Comparison of ENCODE assay signal across 20 mouse cellular contexts in genomic region chr10:123055205-123056000, GRCm38 (mm10). TPM values are rescaled to one million over a fixed set of nuclear protein-coding genes. Genes with fewer than 3 reads are reported as not detected.
DNase-seq lines count a peak whose midpoint lies in the region; ATAC-seq and TF ChIP-seq lines count a peak whose summit lies in the region.
"Had no signal": no experiment of that assay in that cellular context is flagged by ENCODE, and none has a peak within 500 bp of the region (broad histone marks: within the 10 kb centered on the region; RNA-seq: fewer than 3 reads in every experiment).

No protein-coding gene starts in this region.

- no peak overlapping the region for H3K4me2 ChIP-seq in heart, embryonic 15.5 days
- H3K4me2 ChIP-seq in midbrain, embryonic 11.5 days, result no peak overlapping the region
- no peak overlapping the region for H3K4me2 ChIP-seq in midbrain, embryonic 13.5 days (replicated peaks)
- H3K4me2 ChIP-seq: embryonic facial prominence, embryonic 12.5 days; forebrain, embryonic 12.5 days; stomach, embryonic 15.5 days had no signal

- peaks cover 33% of the 10 kb centered on the region for H3K4me1 ChIP-seq in heart, embryonic 15.5 days (replicated peaks)
- H3K4me1 ChIP-seq in heart, adult 2 months (ENCODE audit: control insufficient read depth, insufficient read depth, low read length), result peaks cover 7% of the 10 kb centered on the region
- no peaks in the 10 kb centered on the region for H3K4me1 ChIP-seq in midbrain, embryonic 11.5 days (ENCODE audit: control insufficient read depth, insufficient read depth, low read length)
- H3K4me1 ChIP-seq in midbrain, embryonic 13.5 days (replicated peaks), result no peaks in the 10 kb centered on the region
- H3K4me1 ChIP-seq: embryonic facial prominence, embryonic 12.5 days; forebrain, embryonic 12.5 days; stomach, embryonic 15.5 days had no signal

- 53% methylated on average over 9 of the region's 9 CpGs for WGBS in heart, embryonic 15.5 days
- WGBS in heart, adult 2 months, result 63% methylated on average over 9 of the region's 9 CpGs
- 92% methylated on average over 9 of the region's 9 CpGs for WGBS in midbrain, embryonic 11.5 days
- 89% methylated on average over 9 of the region's 9 CpGs for WGBS in midbrain, embryonic 13.5 days

- no peaks in the 10 kb centered on the region for H3K27me3 ChIP-seq in heart, embryonic 15.5 days
- no peaks in the 10 kb centered on the region for H3K27me3 ChIP-seq in heart, adult 2 months (ENCODE audit: control insufficient read depth, insufficient read depth, low read length)
- H3K27me3 ChIP-seq in midbrain, embryonic 11.5 days (ENCODE audit: control insufficient read depth, insufficient read depth, low read length), result no peaks in the 10 kb centered on the region
- no peaks in the 10 kb centered on the region for H3K27me3 ChIP-seq in midbrain, embryonic 13.5 days
- H3K27me3 ChIP-seq: embryonic facial prominence, embryonic 12.5 days; forebrain, embryonic 12.5 days; stomach, embryonic 15.5 days had no signal

- TF ChIP-seq CTCF in heart, adult 2 months (IDR thresholded peaks at IDR 0.05), result no peak

- TF ChIP-seq EP300 in heart, adult 2 months (IDR thresholded peaks at IDR 0.05; ENCODE audit: insufficient read depth, low read depth, low read length), result no peak

- no peak overlapping the region for H3K9ac ChIP-seq in heart, embryonic 15.5 days
- H3K9ac ChIP-seq in heart, adult 2 months (ENCODE audit: low read depth, low read length), result no peak overlapping the region
- no peak overlapping the region for H3K9ac ChIP-seq in midbrain, embryonic 11.5 days (ENCODE audit: low read length)
- no peak overlapping the region for H3K9ac ChIP-seq in midbrain, embryonic 13.5 days (replicated peaks)
- H3K9ac ChIP-seq: embryonic facial prominence, embryonic 12.5 days; forebrain, embryonic 12.5 days; stomach, embryonic 15.5 days had no signal

- no peak for TF ChIP-seq POLR2A in heart, adult 2 months (IDR thresholded peaks at IDR 0.05; ENCODE audit: insufficient read depth, low read depth, low read length)

- H3K9me3 ChIP-seq in heart, embryonic 15.5 days (replicated peaks), result no peaks in the 10 kb centered on the region
- H3K9me3 ChIP-seq in midbrain, embryonic 11.5 days (ENCODE audit: control insufficient read depth, low read length), result no peaks in the 10 kb centered on the region
- no peaks in the 10 kb centered on the region for H3K9me3 ChIP-seq in midbrain, embryonic 13.5 days
- H3K9me3 ChIP-seq: embryonic facial prominence, embryonic 12.5 days; forebrain, embryonic 12.5 days; stomach, embryonic 15.5 days had no signal

- H3K4me3 ChIP-seq in heart, embryonic 15.5 days, result no peak overlapping the region
- H3K4me3 ChIP-seq in heart, adult 2 months, result no peak overlapping the region
- no peak overlapping the region for H3K4me3 ChIP-seq in midbrain, embryonic 11.5 days (ENCODE audit: low read depth, low read length)
- no peak overlapping the region for H3K4me3 ChIP-seq in midbrain, embryonic 13.5 days (replicated peaks)
- H3K4me3 ChIP-seq: embryonic facial prominence, embryonic 12.5 days; forebrain, embryonic 12.5 days; stomach, embryonic 15.5 days had no signal

- peak; percentile 62 for ATAC-seq in frontal cortex, adult (ENCODE audit: low TSS enrichment)
- no peak for ATAC-seq in heart, embryonic 15.5 days (replicated peaks; ENCODE audit: insufficient number of reproducible peaks, insufficient read depth, low FRiP score, low read depth)
- no peak for ATAC-seq in midbrain, embryonic 11.5 days (ENCODE audit: low FRiP score)
- ATAC-seq in midbrain, embryonic 13.5 days, result no peak
- ATAC-seq: hindbrain, postnatal 0 days; intestine, embryonic 16.5 days had no signal

- intact Hi-C loops in heart, adult 2 months (cut with DNase I), result no loop called here
- intact Hi-C loops in left cerebral cortex, postnatal 25 days (cut with DNase I), result loop anchor here (5.0 kb wide), 1 partner anchor 37 kb away; no protein-coding TSS in a partner anchor
- intact Hi-C loops in left cerebral cortex, postnatal 36 days (cut with DNase I), result no loop called here

- no peak for DNase-seq in frontal cortex, postnatal 10 days (ENCODE audit: low spot score in 2 of 2)
- no peak for DNase-seq in heart, adult 2 months
- peak; percentile 28 to 30 for DNase-seq in left cerebral cortex, postnatal 25 days (ENCODE audit: low spot score in 2 of 2)
- DNase-seq in left cerebral cortex, postnatal 36 days (ENCODE audit: low spot score in 2 of 2), result no peak
- DNase-seq in midbrain, embryonic 11.5 days (ENCODE audit: low spot score, missing footprints), result peak; percentile 47
- DNase-seq: adrenal gland, postnatal 10 days; cerebellum, adult 2 months; cerebellum, postnatal 25 days; kidney, adult 9 months; kidney, postnatal 14 days; midbrain, embryonic 14.5 days; thymus, postnatal 25 days had no signal

- peaks cover 11% of the 10 kb centered on the region; the same call in 1 of the 2 replicates for H3K36me3 ChIP-seq in heart, embryonic 15.5 days
- peaks cover 4% of the 10 kb centered on the region for H3K36me3 ChIP-seq in heart, adult 2 months (ENCODE audit: control insufficient read depth, insufficient read depth, low read length)
- no peaks in the 10 kb centered on the region for H3K36me3 ChIP-seq in midbrain, embryonic 11.5 days (ENCODE audit: control insufficient read depth, insufficient read depth, low read length)
- peaks cover 15% of the 10 kb centered on the region for H3K36me3 ChIP-seq in midbrain, embryonic 13.5 days

- peak overlapping the region; percentile 5 for H3K27ac ChIP-seq in heart, embryonic 15.5 days
- H3K27ac ChIP-seq in heart, adult 2 months, result no peak overlapping the region
- no peak overlapping the region for H3K27ac ChIP-seq in midbrain, embryonic 11.5 days (ENCODE audit: low read depth, low read length)
- no peak overlapping the region for H3K27ac ChIP-seq in midbrain, embryonic 13.5 days
- H3K27ac ChIP-seq: embryonic facial prominence, embryonic 12.5 days; forebrain, embryonic 12.5 days; hindbrain, postnatal 0 days; stomach, embryonic 15.5 days had no signal

- peaks cover 4% of the 10 kb centered on the region; the same call in 1 of the 2 replicates for H3K79me2 ChIP-seq in heart, adult 2 months (replicated peaks; ENCODE audit: control insufficient read depth, insufficient read depth, low read length)

RNA-seq across cellular contexts. Expression of gene Mon2, which starts 20.9 kb away (rescaled TPM):
- 16.5 and 22.6 TPM in 2 replicates for polyA plus RNA-seq in heart, embryonic 15.5 days (2015; fragmentation: Nextera tagmentation; extraction: Ambion mirVana)
- 10 to 100 TPM; 35.7 to 39.5 TPM for total RNA-seq in heart, adult 2 months (2021)
- 29.0 and 33.7 TPM in 2 replicates for polyA plus RNA-seq in heart, adult 2 months (2012; rRNA removed)
- 100 to 1,000 TPM in 1 of 2 experiments, 10 to 100 TPM in 1; 92.6 to 102 TPM for total RNA-seq in left cerebral cortex, postnatal 25 days (2021)
- total RNA-seq in left cerebral cortex, postnatal 36 days (2021), result 10 to 100 TPM; 86.6 to 99.9 TPM
- 24.9 and 25.7 TPM in 2 replicates for polyA plus RNA-seq in midbrain, embryonic 11.5 days (2014; fragmentation: Nextera tagmentation; extraction: Ambion mirVana)
- polyA plus RNA-seq in midbrain, embryonic 13.5 days (2015; fragmentation: Nextera tagmentation; extraction: Ambion mirVana), result 26.9 and 29.6 TPM in 2 replicates

Comparison
In these comparisons a context has a peak if more than half of its experiments do, and no peak if none do; other contexts are left out.
1. DNase-seq: peak in left cerebral cortex, postnatal 25 days (2 of 2) and midbrain, embryonic 11.5 days (single experiment); none in frontal cortex, postnatal 10 days (0 of 2), heart, adult 2 months (0 of 2) and left cerebral cortex, postnatal 36 days (0 of 2).